Mouse (Mus musculus) CD4-positive, CD25-positive, alpha-beta regulatory T cell, adult 2 months (primary cell): ENCODE data around the gene Dlgap3.

ENCODE experiments used
- DNase-seq: peaks from one replicate; pipeline ENCODE4 v3.0.0-alpha.2; 2012; ENCODE audit warnings: low read depth, low spot score

Gene Dlgap3

GRCm38 (mm10) chr4:127261601-127262000 lies 92.6 kb downstream of the Dlgap3 start:
- DNase-seq, result no peak

- no peak for DNase-seq
Observed at GRCm38 (mm10) chr4:127263438-127264182, 94.6 kb downstream of the Dlgap3 start.

GRCm38 (mm10) chr4:127264183-127264554 lies 95.2 kb downstream of the Dlgap3 start:
- DNase-seq, result no peak

GRCm38 (mm10) chr4:127278451-127279001 lies 109.5 kb downstream of the Dlgap3 start:
- DNase-seq, result no peak

GRCm38 (mm10) chr4:127279241-127279640 lies 110.2 kb downstream of the Dlgap3 start:
- DNase-seq, result no peak
